Mouse (Mus musculus) midbrain, embryonic 11.5 days (tissue): ENCODE measurements around the gene Otc. TPM values are rescaled to one million over a fixed set of nuclear protein-coding genes. Genes with fewer than 3 reads are reported as not detected.
A peak's percentile ranks its signal among the peaks of the same experiment; 100 is the strongest.

Experiments used
- ATAC-seq: fragments of 200-750 bp; cut with Nextera tagmentation; 2 replicates; pipeline ENCODE4 v1.8.0; 2017; ENCODE audit warnings: moderate TSS enrichment, moderate library complexity; ENCODE audit not compliant: low FRiP score
- DNase-seq: peaks from one replicate; pipeline ENCODE4 v3.0.0; 2015; ENCODE audit warnings: low spot score; ENCODE audit errors: missing footprints
- H3K27ac ChIP-seq: fragments of 300-500 bp; sonication (generic); 2 replicates; pipeline ENCODE4 v1.5.1; 2014; ENCODE audit warnings: low read depth, low read length
- H3K27me3 ChIP-seq: fragments of 300-500 bp; sonication (generic); 2 replicates; pipeline ENCODE4 v1.6.1; 2014; ENCODE audit warnings: mild to moderate bottlenecking, low read length, moderate library complexity, mixed read lengths; ENCODE audit not compliant: control insufficient read depth, insufficient read depth
- H3K36me3 ChIP-seq: fragments of 300-500 bp; sonication (generic); 2 replicates; pipeline ENCODE4 v1.6.1; 2014; ENCODE audit warnings: mild to moderate bottlenecking, low read length, moderate library complexity, mixed read lengths; ENCODE audit not compliant: control insufficient read depth, insufficient read depth
- H3K4me1 ChIP-seq: fragments of 300-500 bp; sonication (generic); 2 replicates; pipeline ENCODE4 v1.6.1; 2014; ENCODE audit warnings: low read length; ENCODE audit not compliant: control insufficient read depth, insufficient read depth
- H3K4me2 ChIP-seq: fragments of 300-500 bp; sonication (generic); 2 replicates; pipeline ENCODE4 v1.6.1; 2014; ENCODE audit warnings: mild to moderate bottlenecking, moderate library complexity
- H3K4me3 ChIP-seq: fragments of 300-500 bp; sonication (generic); 2 replicates; pipeline ENCODE4 v1.5.1; 2014; ENCODE audit warnings: low read depth, low read length
- H3K9ac ChIP-seq: fragments of 300-500 bp; sonication (generic); 2 replicates; pipeline ENCODE4 v1.6.1; 2014; ENCODE audit warnings: low read length
- H3K9me3 ChIP-seq: fragments of 300-500 bp; sonication (generic); 2 replicates; pipeline ENCODE4 v1.6.1; 2016; ENCODE audit warnings: low read length; ENCODE audit not compliant: control insufficient read depth
- WGBS: fragments of 180-500 bp; shearing (Covaris S2); extraction: QIAGEN DNeasy Blood & Tissue Kit; methylation state at CpG from one replicate; pipeline ENCODE4 v1.1.7; 2014; 5-methylcytosine and 5-hydroxymethylcytosine counted together
- polyA plus RNA-seq: library from polyadenylated mRNA; unstranded; fragments of >200 nt; fragmentation: Nextera tagmentation; extraction: Ambion mirVana; gene quantifications from 2 replicates; pipeline ENCODE4 v1.2.1, GENCODE M21; 2014

The Otc gene
- polyA plus RNA-seq, result not detected in 2 replicates

GRCm38 (mm10) chrX:10251852-10252504, at the start of gene Otc:
Gene Otc, plus strand, starts transcription at chrX:10252305.
- WGBS, result 60% methylated on average over 2 of the region's 2 CpGs
- H3K4me2 ChIP-seq, result no peak within 1 kb of the TSS
- no peaks in the 10 kb centered on the region for H3K9me3 ChIP-seq
- no peak within 1 kb of the TSS for H3K9ac ChIP-seq
- H3K4me3 ChIP-seq, result no peak within 1 kb of the TSS
- H3K4me1 ChIP-seq, result no peaks in the 10 kb centered on the region
- H3K27me3 ChIP-seq, result no peaks in the 10 kb centered on the region
- DNase-seq (no peak), ATAC-seq (no peak)
- no peak within 1 kb of the TSS for H3K27ac ChIP-seq
- H3K36me3 ChIP-seq, result no peaks in the 10 kb centered on the region

- H3K27ac ChIP-seq, result no peak overlapping the region
- ATAC-seq (no peak), DNase-seq (no peak)
- WGBS, result 87% methylated on average over 5 of the region's 5 CpGs
- no peak overlapping the region for H3K4me2 ChIP-seq
- H3K9ac ChIP-seq, result no peak overlapping the region
- no peaks in the 10 kb centered on the region for H3K36me3 ChIP-seq
- no peaks in the 10 kb centered on the region for H3K4me1 ChIP-seq
- H3K27me3 ChIP-seq, result no peaks in the 10 kb centered on the region
- no peak overlapping the region for H3K4me3 ChIP-seq
- no peaks in the 10 kb centered on the region for H3K9me3 ChIP-seq
These were observed 46.2 kb upstream of the Otc start for GRCm38 (mm10) chrX:10205937-10206336.

- H3K27ac ChIP-seq, result no peak overlapping the region
- H3K9me3 ChIP-seq, result no peaks in the 10 kb centered on the region
- DNase-seq (peak; percentile 92), ATAC-seq (no peak; the same call in 1 of the 2 replicates)
- WGBS, result 20% methylated on average over 16 of the region's 16 CpGs
- peak overlapping the region; percentile 47 for H3K4me2 ChIP-seq
- no peaks in the 10 kb centered on the region for H3K27me3 ChIP-seq
- no peaks in the 10 kb centered on the region for H3K36me3 ChIP-seq
- peak overlapping the region; percentile 55 for H3K4me3 ChIP-seq
- no peaks in the 10 kb centered on the region for H3K4me1 ChIP-seq
- peak overlapping the region; percentile 39; the same call in 1 of the 2 replicates for H3K9ac ChIP-seq
These were observed 36.1 kb upstream of the Otc start for GRCm38 (mm10) chrX:10215972-10216371.

DNA sequence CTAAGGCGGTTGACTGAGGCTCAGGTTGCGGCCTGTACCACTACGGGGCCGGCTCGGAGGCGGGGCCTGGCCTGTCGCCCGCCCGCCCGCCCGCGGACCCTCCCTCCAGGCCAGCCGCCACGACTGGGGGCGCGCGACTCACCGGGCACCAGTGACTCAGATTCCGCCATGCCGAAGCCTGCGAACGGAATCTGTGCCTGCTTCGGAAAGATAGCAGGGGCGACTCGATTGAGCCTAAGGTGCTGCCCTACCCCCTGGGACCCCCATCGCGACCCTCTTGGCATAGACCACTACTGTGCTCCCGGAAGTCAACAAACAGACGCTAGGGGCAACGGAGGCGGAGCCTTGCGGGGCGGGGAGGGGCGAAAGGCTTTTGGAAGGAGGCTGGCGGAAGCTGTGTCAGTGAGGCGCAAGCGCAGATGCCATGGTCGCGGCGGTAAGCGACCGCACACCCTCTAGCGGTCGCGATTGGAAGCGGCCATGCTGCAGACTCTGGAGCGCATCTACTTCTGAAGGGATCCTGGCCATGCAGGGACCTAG, 35.6 kb upstream of the Otc start, which contains the start of gene Rpgr:
Gene Rpgr (minus strand): TSS at position 511 of the 540 bp plus-strand sequence.
- ATAC-seq (peak; percentile 99), DNase-seq (peak; percentile 99)
- H3K27ac ChIP-seq, result no peak within 1 kb of the TSS
- H3K36me3 ChIP-seq, result no peaks in the 10 kb centered on the region
- no peaks in the 10 kb centered on the region for H3K4me1 ChIP-seq
- H3K27me3 ChIP-seq, result no peaks in the 10 kb centered on the region
- WGBS, result 21% methylated on average over 44 of the region's 47 CpGs
- peak within 1 kb of the TSS; percentile 55 for H3K4me3 ChIP-seq
- H3K9me3 ChIP-seq, result no peaks in the 10 kb centered on the region
- peak within 1 kb of the TSS; percentile 39; the same call in 1 of the 2 replicates for H3K9ac ChIP-seq
- H3K4me2 ChIP-seq, result peak within 1 kb of the TSS; percentile 47

GRCm38 (mm10) chrX:10219281-10219680, 32.8 kb upstream of the Otc start:
- DNase-seq, result no peak
- H3K9ac ChIP-seq, result no peak overlapping the region
- H3K9me3 ChIP-seq, result no peaks in the 10 kb centered on the region
- ATAC-seq, result no peak
- H3K36me3 ChIP-seq, result no peaks in the 10 kb centered on the region
- no peak overlapping the region for H3K4me3 ChIP-seq
- H3K27ac ChIP-seq, result no peak overlapping the region
- no peak overlapping the region for H3K4me2 ChIP-seq
- H3K27me3 ChIP-seq, result no peaks in the 10 kb centered on the region
- WGBS, result 69% methylated on average over 6 of the region's 6 CpGs
- no peaks in the 10 kb centered on the region for H3K4me1 ChIP-seq

- H3K4me2 ChIP-seq, result no peak overlapping the region
- H3K9me3 ChIP-seq, result no peaks in the 10 kb centered on the region
- 74% methylated on average over 2 of the region's 2 CpGs for WGBS
- no peaks in the 10 kb centered on the region for H3K4me1 ChIP-seq
- H3K27ac ChIP-seq, result no peak overlapping the region
- H3K9ac ChIP-seq, result no peak overlapping the region
- no peak overlapping the region for H3K4me3 ChIP-seq
- DNase-seq (no peak), ATAC-seq (no peak)
- no peaks in the 10 kb centered on the region for H3K36me3 ChIP-seq
- no peaks in the 10 kb centered on the region for H3K27me3 ChIP-seq
These were observed 19.1 kb upstream of the Otc start for GRCm38 (mm10) chrX:10233051-10233450.

GRCm38 (mm10) chrX:10234617-10235016, 17.5 kb upstream of the Otc start:
- Histone ChIP-seq H3K36me3 (no peaks in the 10 kb centered on the region), H3K9me3 (no peaks in the 10 kb centered on the region), H3K9ac (no peak overlapping the region), H3K27ac (no peak overlapping the region), H3K4me2 (no peak overlapping the region), H3K4me3 (no peak overlapping the region), H3K4me1 (no peaks in the 10 kb centered on the region), H3K27me3 (no peaks in the 10 kb centered on the region)
- WGBS, result 85% methylated on average over 3 of the region's 3 CpGs
- no peak for ATAC-seq
- no peak for DNase-seq

- no peaks in the 10 kb centered on the region for H3K27me3 ChIP-seq
- H3K4me3 ChIP-seq, result no peak overlapping the region
- H3K27ac ChIP-seq, result no peak overlapping the region
- ATAC-seq (no peak), DNase-seq (no peak)
- no peaks in the 10 kb centered on the region for H3K9me3 ChIP-seq
- no peaks in the 10 kb centered on the region for H3K4me1 ChIP-seq
- no peaks in the 10 kb centered on the region for H3K36me3 ChIP-seq
- no peak overlapping the region for H3K4me2 ChIP-seq
- 42% methylated on average over 4 of the region's 4 CpGs for WGBS
- no peak overlapping the region for H3K9ac ChIP-seq
These were observed 12.6 kb upstream of the Otc start for GRCm38 (mm10) chrX:10239515-10239914.

GRCm38 (mm10) chrX:10243916-10244315, 8.2 kb upstream of the Otc start:
- H3K27me3 ChIP-seq, result no peaks in the 10 kb centered on the region
- H3K9me3 ChIP-seq, result no peaks in the 10 kb centered on the region
- 80% methylated on average over 3 of the region's 3 CpGs for WGBS
- ATAC-seq (no peak), DNase-seq (no peak)
- H3K27ac ChIP-seq, result no peak overlapping the region
- H3K4me2 ChIP-seq, result no peak overlapping the region
- no peaks in the 10 kb centered on the region for H3K4me1 ChIP-seq
- no peak overlapping the region for H3K9ac ChIP-seq
- H3K4me3 ChIP-seq, result no peak overlapping the region
- no peaks in the 10 kb centered on the region for H3K36me3 ChIP-seq
